Mouse (Mus musculus) mouse embryonic stem cell (cell line): ENCODE measurements around the gene Pygl.

Experiments
- in situ Hi-C, 2 experiments: fragments of 300-500 bp; cut with MboI; formaldehyde crosslinking; loops; 1 replicate in 1 of 2; 3 replicates in 1 of 2; pipeline ENCODE4 v1.14.3; 2019 to 2020; ENCODE audit warnings: low sequenced_read_pairs in 2 of 2, low pct_unique_long_range_greater_than_20kb in 1 of 2, mixed read lengths in 1 of 2; ENCODE audit not compliant: unreplicated experiment in 1 of 2

Gene Pygl

DNA sequence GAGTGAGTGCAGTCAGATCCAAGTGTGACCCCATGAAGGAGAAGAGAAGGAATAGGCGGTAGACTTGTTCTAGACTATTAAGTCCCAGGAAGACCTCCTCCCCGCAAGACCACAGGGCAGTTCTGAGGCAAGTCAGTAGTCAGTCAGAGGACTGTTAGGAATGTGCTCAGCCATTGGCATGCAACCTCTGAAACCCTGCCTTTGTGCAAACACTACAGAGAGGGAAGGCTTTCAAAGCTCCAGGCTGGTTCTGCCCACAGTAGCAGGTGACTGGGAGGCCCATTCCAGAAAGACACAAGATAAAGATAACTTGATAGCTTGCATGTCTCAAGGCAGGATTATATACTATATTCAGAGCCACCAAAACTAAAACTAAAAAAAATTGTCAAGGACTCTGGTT is at the start of gene Pygl:
Gene Pygl (minus strand): TSS at position 195 of the 400 bp plus-strand sequence.
- in situ Hi-C loops = no loop called here

DNA sequence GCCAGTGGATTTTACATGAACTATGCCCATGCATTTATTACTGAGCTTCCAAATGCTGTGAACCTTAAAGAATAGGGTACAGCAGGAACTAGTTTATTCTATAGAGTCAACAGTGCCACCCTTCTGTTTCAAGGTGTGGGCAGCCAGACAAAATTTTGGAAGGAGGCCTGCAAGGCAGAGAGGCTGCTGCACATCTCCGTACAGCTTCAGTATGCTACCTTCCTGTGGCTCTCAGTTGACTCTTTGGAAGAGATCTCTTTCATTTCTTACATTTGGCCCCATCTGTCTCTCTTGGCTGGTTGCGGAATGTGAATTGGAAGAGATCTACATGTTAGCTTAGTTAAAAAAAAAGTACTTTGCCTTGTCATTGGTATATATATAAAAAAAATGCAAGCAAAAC is 49.6 kb upstream of the Pygl start:
- in situ Hi-C loops = no loop called here

DNA sequence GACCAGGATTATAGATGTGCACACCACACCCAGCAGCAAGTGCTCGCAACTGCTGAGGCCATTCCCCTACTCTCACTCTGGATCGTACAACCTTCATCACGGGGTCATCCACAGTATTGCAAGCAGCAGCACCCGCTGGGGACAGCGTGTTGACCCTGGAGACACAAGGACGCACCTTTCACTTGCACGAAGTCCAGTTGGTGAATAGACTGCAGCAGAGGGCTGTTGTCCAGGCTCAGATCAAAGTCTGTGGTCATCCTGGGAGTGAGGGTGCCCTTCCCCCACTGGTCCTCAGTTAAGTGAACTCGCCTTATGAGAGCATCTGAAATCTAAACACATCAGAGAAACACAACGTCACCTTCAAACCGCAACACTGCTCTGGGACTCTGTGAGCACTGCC is 49.1 kb upstream of the Pygl start:
- in situ Hi-C loops = no loop called here

DNA sequence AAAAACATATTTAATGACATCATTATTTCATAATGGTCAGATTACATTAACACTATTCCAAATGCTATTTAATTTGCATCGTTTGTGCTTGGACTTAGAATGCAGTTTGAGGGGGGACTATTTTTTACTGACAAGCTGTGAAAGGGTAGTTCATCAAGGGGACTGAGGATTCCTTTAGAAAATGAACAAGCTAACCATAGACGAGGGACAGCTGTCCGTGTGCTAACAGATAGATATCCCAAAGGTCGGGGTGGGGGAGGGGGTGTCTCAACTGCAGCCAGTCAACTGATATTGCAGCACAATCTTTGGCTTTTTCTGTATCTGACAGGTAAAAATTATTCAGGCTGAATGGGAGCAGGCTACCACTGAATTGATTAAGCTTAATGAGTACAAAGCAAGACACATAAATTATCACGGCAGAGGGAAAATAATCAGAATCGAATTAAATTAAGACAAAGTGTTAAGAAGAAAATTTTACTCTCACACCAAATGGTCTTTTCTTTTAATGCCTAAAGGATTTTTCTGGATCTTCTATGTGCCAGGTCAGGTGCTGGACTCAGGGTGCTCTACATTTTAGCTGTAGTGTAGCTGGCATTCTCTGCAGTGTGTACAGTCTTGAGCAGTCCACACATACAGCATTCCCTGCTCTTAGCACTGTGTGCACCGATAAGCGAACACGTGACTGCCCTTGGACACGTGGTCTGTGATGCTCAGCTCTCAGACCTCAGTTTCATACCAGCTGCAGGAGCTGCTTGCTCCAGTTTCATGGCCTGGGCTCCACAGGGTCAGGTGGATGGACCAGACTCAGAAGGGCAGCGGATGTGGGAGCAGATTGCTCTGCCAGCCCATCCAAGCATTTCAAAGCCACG is 46.0 kb upstream of the Pygl start:
- in situ Hi-C loops = no loop called here

DNA sequence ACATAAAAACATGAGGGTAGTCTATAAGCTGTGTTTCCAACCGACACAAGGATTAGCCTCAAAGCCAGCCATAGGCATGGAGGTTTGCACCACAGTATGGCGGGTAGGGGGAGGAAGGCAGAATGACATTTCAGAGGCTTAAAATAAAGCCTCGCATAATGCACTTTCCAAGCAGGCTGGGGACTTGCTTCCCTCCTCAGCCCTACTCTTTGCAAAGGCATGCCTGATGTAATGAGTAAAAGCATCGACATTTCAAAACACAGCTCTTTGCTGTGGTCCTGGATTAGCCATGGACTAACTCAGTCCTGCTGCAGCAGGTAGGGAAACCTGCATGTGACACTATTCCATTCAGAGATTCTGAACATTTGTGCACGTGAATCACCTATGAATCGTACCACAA is 38.4 kb upstream of the Pygl start:
- in situ Hi-C loops = no loop called here

DNA sequence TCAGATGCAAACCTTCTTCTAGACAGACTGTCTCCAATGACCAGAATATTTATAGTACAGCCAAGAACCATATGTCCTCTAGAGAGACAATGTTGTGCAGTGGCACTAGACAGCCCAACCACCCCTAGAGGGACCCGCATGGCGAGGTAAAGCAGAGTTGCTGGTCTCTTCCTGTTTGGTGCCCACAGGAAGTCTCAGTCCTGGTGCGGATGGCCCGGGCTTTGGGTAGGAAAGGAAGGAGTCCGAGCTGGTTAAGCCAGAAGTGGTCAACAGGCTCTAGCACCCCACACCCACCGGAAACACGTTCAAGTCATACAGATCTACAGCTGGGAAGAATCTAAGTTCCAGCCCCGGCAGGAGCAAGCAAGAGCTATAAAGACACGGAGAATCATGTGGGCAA is 36.0 kb upstream of the Pygl start:
- in situ Hi-C loops = no loop called here

DNA sequence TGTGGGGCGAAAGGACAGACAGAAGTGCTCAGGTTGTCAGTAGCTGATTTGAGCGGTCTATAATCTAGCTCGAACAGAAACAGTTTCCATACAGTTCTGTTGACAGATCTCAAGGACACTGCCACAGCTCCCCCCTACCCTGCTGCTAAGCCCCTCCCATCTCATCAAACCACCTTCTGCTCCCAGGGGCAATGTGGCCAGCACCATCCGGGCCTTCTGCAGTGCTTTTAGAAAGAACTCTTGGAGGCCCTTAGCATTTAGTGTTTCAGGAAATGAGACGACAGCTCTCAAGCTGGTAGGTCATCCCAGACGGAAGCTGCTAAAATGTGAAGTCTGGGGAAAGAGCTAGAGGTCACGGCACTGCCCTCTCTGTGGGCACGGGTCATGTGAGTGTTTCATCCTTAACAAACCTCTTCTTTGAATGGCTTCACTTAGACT is 35.2 kb upstream of the Pygl start:
- in situ Hi-C loops = no loop called here

DNA sequence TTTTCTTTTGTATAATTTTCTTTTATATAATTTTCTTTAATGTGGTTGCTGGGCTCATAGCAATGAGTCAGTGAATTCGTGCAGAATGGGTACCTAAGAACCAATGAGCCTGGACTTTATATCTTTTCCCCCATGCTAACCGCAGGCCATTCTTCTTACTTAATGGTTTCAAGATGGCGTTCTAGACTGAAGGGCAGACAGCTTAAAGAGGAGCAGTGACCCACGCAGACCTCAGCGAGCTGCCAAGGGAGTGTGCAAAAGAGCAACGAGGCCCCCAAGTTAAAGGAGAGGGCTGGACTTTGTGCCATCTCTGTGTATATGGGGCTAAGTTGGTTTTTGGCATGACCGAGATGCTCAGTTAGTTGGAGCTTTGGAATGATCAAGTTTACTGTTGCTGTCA is 32.4 kb upstream of the Pygl start:
- in situ Hi-C loops = no loop called here

DNA sequence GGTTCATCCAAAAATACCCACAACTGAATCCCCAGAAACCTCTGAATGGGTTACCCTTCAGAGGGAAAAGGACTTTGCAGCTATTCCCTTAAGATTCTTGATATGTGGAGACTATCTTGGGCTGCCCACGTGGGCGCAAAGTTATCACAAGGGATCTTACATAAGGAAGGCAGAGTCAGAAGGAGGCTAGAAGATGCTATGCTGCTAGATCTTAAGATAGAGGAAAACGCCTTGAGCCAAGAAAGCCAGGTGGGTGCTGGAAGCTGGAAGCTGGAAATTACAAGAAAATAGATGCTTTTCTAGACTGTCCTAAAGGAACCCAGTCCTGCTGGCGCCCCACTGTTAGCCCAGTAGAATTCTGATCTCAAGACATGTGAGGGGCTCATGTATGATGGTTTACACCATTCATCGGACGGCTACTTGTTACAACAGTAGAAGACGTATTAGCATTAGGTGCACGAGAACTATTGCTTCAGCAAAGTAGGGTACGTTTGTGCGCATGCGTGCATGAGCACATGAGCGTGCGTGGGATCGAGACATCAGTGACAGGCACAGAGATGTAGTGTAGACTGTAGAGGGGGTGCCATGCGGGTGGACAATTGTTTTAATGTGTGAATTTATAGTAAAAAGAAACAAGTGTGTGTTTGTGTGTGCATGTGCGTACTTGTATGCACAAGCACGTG is 31.1 kb upstream of the Pygl start:
- in situ Hi-C loops = no loop called here

DNA sequence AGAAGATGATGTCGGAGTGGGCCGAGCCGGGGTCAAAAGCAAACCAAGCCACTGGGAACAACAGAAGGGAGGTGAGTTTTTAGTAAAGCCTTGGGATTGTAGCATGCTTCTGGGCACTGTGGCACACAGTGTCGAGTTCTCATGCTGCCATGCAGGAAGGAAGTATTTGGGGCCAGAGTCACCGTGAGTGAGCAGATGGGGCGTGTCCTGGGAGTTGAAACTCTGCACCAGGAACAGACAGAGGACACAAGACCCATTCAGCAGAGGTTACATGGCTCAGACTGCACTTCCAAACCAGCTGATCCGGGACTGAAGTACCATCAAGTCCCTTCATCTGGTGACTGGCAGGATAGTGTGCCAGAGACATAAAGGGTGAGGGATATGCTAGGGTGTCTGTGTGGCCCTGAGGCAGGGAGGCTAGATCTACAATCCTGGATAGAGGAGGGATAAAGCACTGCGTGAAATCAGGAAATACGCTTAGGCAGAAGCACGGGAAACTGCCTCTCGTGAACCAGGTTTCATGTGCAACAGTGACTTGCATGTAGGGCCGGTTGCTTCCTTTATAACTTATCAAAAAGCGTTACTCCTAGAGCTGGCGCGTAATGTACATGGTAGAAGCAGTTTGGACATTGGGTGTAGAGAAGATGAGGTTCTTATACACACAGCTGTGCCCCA is 20.1 kb upstream of the Pygl start:
- in situ Hi-C loops = no loop called here

DNA sequence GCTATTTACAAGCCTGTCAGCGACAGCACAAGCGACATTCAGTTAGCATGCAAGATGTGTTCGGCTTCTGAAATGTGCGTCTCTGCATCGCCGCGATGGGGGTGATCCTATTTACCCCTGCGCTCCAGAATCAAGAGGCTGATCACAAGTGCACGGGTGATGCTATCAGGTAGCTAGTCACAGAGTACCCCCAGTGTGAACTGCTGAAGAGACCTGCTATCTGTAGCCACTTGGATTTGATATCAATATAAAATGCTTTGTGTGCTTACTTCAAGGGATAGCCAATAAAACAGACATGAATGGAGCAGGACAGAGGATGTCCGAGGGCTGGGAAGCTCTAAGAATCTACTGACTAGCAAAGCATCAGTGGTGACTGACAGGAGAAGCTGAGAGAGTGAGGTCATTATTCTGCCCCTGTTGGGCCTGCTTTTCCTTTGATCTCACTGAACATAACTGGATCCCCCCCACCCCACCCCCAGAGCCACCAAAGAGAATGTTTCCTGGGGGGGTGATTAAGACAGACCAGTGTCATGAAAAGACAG is 18.4 kb upstream of the Pygl start:
- in situ Hi-C loops = no loop called here

DNA sequence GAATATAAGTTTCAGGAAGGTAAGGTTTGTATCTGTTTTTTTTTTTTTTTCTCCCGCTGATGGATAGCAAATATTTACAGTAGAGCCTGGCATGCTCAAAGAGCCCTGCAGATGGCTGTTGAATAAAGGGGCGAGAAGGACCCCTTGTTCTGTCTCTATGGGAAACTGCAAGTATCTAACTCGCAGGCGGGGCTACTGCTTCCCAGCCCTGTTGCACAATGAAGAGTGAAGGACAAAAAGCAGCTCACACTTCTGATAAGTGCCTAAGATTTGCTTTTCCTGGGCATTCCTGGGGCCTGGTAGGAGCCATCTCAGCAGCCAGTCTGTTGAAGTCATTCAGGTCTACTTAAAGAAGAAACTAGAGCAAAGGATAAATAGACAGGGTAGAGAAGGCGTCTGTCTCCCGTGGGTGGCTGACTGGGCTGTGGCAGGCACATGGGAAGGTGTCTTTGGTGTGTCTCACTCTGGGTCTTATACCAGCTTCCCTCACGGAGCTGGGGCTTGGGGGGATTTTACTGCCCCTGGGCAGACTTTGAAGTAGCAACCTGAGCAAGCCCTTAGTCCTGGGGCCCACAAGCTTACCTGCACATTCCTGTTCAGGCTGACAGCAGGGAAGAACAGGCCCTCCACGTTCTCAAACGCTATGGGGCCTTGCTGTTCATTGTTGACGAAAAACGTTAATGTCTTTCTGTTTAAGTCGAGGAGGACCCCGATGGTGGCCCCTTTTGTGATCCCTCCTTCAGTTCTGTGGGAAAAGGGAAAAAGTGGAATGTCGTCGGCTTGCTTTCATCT is 16.6 kb upstream of the Pygl start:
- in situ Hi-C loops = no loop called here

DNA sequence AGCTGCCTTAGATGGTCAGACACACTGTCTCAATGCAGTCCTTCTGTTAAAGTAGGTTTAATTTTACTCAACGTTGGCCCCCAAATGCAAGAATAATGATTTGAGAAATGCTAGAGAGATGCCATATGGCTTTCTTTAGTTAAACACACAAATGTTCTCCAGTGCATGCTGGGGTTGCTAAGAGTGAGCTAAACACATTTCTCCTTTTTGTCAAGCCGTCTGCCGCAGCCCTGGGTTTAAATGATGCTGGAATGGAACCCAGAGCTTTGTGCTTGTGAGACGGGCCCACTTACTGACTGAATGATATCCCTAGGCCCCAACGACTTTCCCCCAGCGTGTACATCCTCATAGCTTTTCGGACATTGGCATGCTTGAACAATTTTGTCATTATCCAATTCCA is 11.3 kb upstream of the Pygl start:
- in situ Hi-C loops = no loop called here

DNA sequence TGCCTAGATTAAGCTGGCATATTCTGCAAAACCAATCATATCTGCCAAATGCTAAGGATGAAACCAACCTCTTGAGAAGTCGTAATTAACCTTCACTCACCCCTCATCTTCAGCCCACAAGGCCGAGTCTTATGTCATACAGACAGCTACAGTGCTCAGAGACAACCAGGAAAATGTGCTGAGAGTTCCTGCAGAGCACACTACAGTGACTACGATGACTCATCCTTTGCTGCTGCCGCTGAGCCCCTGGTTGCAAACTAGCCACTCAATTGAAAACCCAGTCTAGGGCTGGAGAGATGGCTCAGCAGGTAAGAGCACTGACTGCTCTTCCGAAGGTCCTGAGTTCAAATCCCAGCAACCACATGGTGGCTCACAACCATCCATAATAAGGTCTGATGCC is 8.5 kb upstream of the Pygl start:
- in situ Hi-C loops = no loop called here

DNA sequence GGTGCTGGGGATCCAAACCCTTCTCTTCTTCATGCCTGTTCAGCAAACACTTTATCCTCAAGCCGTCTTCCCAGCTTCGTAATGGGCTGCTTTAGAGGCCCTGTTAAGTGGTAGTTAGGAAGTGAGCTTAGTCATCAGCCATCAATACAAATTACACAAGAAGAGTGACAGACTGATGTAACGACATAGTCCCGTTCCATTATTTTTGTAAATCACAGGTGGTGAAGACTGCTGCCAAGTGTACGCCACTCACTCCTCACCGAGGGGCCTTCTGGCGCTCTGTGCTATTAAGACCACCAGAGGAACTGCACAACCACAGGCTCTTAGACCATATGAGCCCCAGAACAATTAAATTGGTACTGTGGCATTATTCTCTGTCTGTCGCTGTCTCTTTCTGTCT is 7.3 kb upstream of the Pygl start:
- in situ Hi-C loops = no loop called here

DNA sequence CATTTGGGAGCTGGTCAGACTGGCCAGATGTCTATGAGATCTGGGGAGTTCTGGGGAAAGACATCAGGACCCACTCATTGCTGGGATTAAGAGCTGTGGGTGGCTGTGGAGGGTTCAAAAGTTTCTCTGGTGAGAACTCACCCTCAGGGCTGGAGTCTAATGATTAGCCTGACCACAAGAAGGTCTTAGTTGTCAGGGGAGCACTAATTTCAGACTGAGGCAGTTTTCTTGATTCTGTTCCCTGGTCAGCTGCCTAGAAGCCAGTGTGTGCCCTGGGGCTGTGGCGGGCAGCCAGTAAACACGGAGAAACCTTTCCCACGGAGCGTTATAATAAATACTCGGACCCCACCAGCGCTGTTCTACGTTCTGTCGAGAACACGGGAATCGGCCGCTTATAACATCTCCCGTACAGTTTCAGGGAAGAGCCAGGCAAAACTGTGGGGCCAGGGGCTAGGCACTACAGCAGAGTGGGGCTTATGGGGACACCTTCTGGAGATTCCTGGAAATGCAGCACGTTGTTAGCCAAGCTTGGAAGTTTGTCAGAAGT is 3.7 kb upstream of the Pygl start:
- in situ Hi-C loops = no loop called here

DNA sequence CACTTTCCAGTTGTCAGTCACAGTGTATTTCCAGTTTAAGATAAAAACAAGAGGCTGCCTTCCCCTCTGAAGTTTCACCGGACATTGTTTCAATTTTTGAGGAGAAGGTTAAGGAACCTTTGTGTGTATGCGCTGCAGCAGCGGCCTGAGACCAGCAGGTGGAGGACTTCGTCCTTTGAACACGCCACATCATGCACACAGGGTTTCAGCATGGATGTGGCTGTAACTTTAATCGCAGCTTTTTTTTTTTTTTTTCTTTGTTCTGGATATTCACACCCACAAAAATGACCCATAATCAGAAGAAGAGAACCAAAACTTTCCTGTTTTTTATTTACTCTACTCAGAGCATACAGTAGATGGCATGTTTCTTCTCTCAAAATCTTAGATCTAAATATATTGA is 3.1 kb upstream of the Pygl start:
- in situ Hi-C loops = no loop called here

DNA sequence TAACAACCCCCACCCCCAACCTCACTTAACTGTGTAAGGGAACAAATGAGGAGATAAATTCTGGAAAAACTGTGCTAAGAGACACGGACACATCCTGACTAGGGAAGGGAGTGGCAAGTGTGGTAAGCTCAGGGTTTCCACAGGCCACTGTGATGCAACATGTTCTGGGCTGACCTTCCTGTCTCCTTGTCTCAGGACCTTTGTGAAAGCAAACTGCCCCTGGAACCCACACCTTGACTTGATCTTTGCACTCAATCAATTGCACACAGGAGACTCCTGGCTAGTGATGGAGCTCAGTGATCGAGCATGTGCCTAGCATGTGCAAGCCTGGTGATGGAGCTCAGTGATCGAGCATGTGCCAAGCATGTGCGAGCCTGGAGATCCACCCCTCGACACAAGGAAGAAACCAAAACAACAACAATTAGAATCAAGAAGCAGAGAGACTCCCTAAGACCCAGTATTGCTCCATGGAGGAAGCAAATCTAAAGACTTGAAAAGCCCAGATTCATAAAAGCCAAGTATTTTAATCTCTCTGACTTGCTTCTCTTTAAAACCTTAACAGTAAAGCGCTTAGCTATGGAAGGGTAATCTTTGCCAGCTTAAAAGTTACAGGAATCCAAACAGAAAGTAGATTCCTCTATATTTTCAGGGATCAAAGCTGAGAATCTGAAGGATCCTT is 2.5 kb upstream of the Pygl start:
- in situ Hi-C loops = no loop called here
